Mouse (Mus musculus) embryo, embryonic 9.5 days (tissue): ENCODE results near the gene Akap13.

Source experiments
- DNase-seq: peaks from one replicate; pipeline ENCODE4 v3.0.0-alpha.2; 2017; ENCODE audit errors: extremely low spot score

Gene Akap13

DNA sequence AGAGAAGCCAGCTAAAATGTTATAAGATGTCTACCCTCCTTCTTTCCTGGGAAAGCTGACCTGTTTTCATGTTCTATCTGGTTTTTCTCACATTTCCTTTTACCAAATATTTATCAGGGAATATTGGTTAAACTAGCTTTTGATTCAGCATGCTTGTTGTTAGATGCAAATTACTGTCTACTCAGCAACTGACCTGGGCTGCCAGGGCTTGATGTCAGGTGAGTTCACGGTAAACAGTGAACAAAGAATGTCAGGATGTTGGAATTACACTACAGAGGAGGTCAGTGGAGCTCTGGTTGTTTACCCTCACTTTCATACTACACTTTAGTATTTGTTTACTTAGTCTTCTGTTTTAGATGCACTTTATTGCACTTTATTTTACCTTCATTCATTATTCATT lies 5.0 kb downstream of the Akap13 start:
- DNase-seq, result no peak

DNA sequence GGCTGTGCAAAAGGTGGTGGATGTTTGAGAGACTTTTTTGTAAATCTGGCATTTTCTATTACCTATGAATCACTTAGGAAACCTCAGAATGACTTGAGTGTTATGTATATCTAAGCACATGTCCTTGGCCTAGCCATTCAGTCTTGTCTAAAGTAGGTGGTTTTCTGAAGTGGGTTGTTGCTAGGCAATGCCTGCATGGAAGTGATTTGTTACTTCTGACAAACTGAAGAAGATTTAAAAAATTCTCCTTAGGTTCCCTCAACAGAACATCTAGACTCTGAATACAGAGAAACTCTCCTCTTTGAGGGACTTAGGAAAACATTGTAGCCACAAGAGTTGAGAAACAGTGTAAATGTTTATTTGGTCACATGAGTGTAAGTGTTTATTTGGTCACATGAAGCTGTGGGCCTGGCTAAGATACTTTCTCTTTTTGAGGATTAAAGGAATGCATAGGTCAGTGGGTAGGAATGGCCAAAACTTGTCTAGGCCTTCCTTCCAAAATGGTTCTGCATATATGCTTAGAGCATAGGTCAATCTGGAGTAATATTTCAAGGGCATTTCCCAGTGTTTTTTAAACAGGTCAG lies 8.3 kb downstream of the Akap13 start:
- no peak for DNase-seq

DNA sequence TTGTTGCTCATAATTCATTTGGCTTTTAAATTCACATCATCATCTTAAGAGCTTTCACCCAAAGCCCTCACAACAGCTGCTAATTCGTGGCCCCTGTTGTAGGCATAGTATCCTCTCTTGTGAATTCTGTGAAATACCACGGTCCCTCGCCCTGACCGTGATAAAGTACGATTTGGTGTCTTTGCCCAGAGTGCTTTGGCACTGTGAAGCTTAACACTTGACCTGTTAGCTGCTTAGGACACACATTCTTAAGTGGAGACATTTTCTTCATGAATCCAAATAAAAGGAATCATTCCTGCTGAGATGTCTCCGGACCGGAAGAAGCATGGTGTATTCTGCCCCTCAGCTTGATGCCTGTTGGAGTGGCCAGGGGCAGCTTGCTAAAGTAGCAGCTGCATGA lies 12.5 kb downstream of the Akap13 start:
- no peak for DNase-seq

DNA sequence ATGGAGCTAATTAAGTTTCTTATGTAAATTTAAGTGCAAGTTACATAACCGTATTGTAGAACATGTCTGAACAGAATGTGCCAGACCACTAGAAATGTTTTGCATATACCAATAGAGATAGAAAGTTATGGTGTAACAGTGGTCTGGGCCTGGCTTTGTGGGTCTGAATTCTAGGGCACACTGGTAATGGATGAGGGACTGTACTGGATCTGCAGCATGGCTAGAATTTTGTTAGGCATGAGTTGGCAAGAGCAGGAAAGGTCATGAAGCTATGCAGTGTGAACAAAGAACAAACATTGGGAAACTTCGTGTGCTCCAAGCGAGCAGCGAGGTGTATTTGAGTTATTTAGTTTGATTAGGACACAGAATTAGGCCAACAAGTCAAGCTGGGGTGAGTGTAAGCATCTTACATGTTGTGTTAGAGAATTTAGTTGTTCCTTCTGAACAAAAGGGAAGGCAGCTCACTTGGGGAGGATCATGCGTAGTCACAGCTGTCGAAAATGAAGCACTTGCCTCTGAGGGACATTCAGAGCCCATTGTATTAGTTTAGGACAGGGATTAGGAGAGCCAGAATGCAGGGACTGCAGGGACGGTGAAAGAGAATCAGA lies 15.1 kb downstream of the Akap13 start:
- peak; percentile 19 for DNase-seq

DNA sequence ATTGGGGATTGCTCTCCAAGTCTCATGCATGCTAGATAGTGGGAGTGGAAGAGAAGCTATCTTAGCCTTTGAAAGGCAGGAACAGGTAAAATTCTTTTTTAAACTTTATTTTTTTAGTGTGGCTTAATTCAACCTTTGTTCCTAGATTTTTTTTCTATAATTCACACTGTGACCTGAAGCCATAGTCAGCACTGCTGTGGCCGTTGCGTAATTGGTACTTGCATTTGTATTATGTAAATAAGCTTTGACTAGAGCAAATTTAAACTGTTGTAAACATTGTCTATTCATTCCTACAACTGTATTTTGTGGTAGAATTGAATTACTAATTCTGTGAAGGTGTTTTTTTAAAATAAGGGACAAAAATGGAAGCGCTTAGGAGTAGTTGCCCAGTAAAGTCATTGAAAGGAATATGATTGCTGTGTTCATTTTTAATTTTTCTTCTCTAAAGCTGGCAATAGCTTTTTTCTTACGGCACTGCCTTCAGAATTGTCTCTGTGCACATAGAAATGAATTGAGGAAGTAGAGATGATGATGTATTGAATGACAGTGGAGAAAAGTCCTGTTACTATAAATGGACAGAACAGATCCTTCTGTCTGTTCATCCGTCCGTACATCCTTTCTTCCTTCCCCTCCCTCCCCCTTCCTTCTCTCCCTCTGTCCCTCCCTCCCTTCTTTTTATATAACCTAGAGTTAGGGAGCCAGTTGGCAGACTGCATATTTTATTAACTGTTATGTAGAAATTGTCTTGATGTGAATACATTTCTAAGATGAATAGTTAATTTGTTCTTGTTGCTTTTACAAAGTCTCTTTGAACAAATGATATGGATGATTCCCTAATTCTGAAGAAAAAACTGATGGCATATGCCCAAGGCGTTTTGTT lies 17.2 kb downstream of the Akap13 start:
- no peak for DNase-seq

DNA sequence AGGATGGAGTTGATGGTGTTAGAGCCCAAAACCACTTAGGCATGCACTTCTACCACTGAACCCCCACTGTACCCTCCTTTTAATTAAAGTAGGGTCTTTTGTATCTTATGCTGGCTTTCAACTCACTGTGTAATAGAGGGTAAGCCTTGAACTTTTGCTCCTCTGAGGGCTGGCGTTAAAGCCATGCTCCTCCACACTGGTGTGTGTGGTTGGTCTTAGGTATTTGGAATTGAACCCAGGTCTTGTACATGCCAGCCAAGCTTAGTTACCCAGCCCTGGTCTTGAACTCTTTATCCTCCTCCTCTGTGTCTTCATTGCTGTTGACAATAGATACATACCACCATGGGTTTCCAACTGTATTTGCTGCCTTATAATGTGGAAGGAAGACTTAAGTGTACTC lies 18.0 kb downstream of the Akap13 start:
- no peak for DNase-seq

DNA sequence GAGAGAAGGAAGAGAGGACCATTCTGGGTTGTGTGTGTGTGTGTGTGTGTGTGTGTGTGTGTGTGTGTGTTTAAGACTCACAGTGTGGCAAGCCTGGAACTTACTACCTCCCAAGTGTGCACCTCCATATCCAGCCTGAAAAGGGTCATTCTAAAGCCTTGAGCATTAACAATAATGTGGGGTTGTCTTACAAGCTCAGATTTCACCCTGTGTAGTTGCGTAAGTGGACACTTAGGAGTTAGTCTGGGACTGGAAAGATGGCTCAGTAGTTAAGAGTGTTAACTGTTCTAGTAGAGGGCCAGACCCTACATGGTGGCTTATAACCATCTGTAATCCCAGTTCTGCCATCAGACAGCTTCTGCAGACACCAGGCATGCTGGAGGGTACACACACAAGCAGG lies 18.7 kb downstream of the Akap13 start:
- no peak for DNase-seq

DNA sequence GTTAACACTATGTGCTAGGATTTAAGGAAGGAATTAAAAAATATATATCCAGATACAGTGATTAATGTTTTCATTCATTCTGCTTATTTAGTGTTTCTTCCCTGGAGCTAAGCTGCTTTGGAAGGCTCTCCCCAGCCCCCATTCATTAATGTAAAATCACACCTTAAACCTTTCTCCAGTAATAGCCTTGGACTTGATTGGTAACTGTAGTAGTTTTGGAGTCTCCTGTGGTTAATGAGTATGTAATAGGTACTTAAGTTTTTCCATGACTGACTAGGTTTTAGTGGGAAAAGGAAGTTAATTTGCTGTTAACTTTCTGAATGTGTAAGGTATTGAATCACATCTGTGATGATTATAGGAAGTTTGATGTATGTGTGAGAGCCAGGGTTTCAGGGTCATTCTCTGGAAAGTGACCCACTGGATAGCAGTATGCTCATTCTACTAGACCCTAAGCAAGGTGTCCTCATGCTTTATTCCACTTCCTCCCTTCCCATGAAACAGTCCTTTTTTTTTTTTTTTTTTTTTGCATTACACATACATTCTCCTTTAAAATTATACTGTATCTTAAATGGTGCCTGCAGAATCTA lies 19.3 kb downstream of the Akap13 start:
- no peak for DNase-seq

DNA sequence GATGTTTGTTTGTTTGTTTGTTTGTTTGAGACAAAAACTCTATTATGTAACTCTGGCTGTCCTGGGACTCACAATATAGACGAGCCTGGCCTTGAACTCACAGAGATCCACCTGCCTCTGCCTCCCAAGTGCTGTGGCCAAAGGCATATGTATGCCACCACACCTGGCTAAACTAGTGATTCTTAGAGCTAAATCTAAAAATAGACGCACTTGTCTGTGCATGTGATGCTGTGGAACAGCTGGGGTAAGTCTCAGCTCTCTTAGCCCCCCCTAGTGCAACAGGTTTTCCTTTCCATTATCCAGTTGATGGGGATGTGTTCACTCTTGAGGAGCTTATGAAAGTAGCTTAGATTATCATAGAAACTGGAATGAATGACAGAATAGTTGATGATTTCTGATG lies 22.7 kb downstream of the Akap13 start:
- no peak for DNase-seq

DNA sequence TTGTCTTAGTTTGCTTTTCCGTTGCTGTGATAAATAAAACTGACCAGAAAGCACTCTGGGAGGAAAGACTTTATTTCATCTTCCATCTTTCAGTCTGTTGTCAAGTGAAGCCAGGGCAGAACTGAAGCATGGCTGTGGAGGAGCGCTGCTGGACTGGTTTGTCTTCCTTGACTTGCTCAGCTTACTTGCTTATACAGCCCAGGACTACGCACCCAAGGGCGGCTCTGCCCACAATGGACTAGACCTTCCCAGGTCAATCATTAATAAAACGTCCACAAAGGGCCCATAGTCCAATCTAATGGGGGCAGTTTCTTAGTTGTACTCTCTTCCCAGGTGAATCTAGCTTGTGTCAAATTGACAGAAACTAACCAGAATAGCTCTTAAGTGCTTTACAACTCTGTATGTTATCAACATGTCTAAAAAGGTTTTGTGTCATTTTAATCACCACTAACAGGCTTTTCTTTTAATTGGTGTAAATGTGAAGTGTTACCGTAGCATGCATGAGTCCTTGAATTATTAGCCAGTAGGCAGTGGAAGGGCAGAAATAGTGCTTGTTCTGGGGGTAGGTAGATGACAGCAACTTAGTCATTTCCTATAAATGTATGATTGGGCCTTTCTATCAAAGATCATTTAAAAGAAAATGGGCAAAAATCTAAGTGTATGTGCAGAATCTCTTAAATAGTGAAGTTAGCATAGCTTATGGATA lies 25.5 kb downstream of the Akap13 start:
- DNase-seq, result no peak

DNA sequence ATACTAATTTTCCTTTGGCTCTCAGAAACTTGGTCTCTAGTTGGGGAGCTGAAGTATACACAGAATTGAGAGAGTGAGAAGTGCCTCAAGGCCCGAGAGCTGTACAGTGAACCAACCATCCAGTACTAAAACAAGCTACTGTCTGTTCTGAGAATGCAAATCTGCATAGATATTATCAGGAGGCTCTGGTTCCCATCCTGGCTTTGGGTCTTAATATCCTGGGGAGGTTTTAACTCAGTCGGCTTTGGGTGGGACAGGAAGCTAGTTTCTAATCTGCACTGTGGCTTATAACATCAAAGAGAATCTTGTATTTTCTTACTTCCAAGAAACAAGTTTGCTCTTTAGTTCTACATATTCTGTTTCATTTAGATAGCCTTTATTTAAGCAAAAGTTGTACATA lies 30.7 kb downstream of the Akap13 start:
- no peak for DNase-seq

DNA sequence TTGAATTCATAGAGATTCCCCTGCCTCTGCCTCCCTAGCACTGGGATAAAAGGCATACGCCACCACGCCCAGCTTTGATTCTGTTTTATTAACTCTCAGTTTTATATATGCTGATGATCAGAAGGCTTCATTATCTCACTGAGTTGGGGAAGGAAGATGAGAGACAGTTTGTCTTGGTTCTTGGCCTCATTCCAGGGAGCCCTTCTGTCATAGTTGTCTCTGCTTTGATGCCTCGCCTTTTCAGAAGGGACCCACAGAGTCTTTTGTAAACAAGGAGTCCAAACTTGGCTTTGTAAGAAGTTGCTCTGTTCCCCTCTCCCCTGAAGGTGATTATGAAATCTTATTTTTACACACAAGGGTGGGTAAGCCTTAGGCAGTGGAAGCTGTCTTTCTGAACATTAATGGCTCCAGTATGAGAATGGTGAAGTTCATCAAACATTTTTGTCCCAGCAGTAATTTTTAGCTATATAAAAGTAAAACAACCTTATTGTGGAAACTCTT lies 40.7 kb downstream of the Akap13 start:
- no peak for DNase-seq

DNA sequence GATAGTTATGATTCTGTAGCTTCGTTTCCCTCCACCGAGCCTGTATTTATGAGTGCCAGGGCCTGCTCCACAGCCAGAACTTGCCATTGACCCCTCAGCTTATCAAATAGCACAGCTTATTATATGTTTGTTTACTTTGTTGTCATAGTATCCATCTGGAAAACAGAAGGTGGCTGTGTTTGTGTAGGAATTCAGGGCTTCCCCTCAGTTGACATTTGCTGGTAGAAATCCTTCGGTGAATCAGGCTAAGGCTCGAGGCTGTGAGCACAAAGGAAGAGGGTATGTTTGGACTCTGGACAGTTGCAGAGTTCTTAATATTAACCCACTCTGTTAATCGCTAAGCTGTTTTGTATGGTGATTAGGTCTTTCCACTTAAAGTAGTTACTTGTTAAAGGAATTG lies 43.3 kb downstream of the Akap13 start:
- no peak for DNase-seq

DNA sequence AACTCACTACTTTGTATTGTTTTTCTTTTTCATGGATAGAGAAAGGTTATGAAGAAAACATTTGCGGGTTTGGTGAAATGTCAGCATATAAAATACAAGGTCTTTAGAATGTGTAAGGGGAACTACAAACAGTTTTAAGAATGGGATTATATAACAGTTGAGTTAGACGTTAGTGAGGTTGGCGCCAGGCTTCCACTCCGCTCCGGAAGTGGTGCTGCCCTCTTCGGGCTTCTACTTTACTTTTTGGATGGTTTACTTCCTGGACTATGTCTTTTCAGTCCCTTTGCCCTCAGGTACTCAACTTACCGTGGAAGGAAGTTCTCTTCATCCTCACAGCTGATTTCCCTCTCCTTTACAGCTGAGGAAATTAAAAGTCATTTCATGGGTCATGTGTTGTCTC lies 43.9 kb downstream of the Akap13 start:
- DNase-seq, result no peak

DNA sequence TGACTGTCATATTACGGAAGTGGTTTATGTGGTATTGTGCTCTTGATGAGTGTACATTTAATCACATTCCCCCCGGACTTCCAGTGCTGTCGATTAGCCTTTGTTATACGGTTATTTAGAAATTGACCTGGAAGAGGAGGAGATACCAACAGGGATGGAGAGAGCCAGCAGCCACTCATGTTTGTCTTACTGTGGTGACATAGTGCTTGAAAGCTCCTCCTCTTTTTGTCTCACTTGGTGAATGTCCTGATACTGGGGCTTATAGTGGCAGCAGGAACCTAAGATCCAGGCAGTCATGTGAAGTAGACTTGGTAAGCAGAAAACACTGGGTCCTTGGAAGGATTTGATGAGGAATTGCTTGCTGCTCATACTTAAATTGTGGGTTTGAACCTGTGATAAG lies 44.8 kb downstream of the Akap13 start:
- DNase-seq, result no peak

DNA sequence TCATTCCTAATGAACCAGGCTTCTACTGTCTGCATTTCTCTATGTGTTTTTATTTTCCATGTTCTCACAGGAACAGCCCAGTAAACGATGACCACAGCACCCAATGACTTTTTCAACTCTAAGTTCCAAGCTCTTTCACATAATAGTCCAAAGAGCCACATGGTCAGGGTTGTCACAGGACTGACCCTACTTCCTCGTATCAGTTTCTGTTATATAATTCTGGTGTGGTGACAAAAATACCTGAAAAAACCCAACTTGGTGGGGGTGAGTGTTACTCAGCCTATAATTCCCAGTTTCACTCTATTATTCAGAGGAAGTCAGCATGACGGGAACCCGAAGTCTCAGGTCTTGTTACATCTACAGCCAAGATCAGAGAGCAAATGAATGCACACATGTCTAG lies 45.5 kb downstream of the Akap13 start:
- no peak for DNase-seq

DNA sequence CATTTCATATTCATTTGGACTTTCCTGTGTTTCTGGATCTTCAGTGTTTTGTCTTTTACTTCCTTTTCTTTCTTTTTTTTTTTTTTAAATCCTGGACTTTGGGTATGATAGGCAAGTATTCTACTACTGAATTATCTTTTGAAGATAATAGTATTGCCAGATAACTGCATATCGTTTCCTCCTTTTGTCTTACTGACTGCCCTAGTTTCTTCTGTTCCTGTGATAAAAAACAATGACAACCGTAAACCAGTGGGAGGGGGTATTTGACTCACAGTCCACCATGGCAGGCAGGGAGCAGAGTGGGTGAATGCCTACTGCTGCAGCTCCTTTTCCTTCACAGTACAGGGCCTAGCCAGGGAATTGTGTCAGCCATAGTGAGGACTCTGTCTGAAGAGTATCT lies 49.2 kb downstream of the Akap13 start:
- DNase-seq, result no peak

DNA sequence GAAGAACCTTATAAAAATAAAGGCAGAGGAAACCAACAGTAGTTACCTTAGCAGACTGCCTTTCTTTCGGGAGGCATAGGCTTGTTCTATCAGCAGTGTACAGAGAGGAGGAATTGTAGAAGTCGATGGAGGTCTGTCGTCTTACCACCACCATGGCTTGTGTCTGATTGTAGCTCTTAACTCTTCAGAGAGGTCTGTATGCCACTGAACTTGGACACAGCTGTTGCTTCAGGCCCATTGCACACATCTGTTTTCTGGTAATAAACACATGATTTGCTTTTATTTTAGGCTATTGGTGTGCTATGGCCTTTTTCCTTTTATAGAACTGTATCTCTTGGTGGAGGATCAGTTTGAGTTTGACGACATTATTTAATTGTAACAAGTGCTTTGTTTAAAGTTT lies 51.3 kb downstream of the Akap13 start:
- no peak for DNase-seq

DNA sequence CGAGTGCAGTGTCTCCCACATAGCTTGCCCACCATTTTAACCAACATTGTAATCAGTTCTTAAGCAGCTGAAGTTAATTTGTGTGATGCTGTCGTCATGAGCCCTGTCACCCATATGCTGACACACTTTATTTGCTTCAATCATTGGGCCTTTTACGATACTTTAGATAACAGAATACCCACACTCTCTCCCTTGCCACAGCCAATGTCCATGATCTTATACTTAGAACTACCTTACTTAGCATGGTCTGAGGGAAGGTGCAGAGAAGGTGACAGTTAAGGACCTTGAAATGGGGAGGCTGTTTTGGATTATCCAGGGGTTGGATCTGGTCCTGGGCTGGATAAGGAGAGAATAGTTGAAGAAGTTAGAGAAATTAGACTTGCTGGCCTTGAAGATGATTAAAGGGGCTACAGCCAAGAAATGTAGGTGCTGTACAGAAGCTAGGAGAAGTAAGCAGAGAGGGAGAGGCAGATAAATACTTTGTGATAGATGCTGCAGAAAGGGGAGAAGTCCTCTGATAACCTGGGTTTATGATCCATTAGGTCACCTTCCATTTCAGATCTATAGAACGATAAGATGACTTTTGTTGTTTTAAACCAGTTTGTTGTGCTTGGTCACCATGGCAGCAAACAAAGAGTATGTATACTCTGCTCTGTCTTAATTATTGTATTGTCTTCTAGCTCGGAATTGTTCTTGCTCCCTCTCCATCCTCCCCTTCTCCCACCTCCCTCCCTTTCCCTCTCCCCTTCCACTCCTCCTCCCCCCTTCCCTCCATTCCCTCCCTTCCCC lies 53.9 kb downstream of the Akap13 start:
- no peak for DNase-seq

DNA sequence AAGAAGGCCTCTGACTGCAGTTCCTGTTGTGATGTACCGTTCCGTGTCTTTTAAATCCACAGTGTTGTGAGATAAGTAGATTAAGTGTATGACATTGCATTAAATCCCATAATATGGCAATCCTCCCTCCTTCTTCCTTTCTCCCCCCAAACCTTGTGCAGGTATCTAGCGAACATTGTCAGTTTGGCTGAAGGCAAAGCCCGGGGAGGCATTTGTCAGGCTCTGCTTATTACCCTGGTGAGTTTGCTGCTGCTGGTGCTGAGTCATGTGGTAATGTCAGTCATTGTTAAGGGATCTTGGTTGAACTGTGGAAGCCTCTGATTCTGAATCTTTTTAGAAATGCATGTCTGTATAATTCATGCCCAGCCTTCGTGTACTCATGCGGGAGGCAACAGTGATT lies 60.1 kb downstream of the Akap13 start:
- DNase-seq, result no peak
